Mouse (Mus musculus): ENCODE data around the gene Nphs1. TPM values are rescaled to one million over a fixed set of nuclear protein-coding genes. Genes with fewer than 3 reads are reported as not detected.
A peak's percentile ranks its signal among the peaks of the same experiment; 100 is the strongest.

Nphs1 gene
- total RNA-seq, 2 experiments from 2014 or later = 0.79 to 1.1 TPM

GRCm38 (mm10) chr7:30444154-30444970, 13.8 kb upstream of the Nphs1 start:
- no peak for TF ChIP-seq CTCF (IDR thresholded peaks at IDR 0.05)
- Histone ChIP-seq H3K27ac (peak overlapping the region; percentile 99), H3K4me3 (peak overlapping the region; percentile 87)
- peak; percentile 68 to 81 for DNase-seq (ENCODE audit: extremely low spot score in 1 of 2, low spot score in 2 of 2)
- intact Hi-C loops (cut with DNase I) = loop anchor here (2.0 to 5.0 kb wide), 2 partner anchors 88 to 103 kb away; no protein-coding TSS in a partner anchor

GRCm38 (mm10) chr7:30444971-30445751, 13.0 kb upstream of the Nphs1 start, which contains the start of gene Aplp1:
Aplp1 (minus strand) TSS chr7:30445535.
- no peak; the same call in none of the 2 replicates for TF ChIP-seq CTCF (IDR thresholded peaks at IDR 0.05)
- Histone ChIP-seq H3K27ac (peak within 1 kb of the TSS; percentile 99), H3K4me3 (peak within 1 kb of the TSS; percentile 87)
- DNase-seq (ENCODE audit: extremely low spot score in 1 of 2, low spot score in 2 of 2) = peak; percentile 89
- intact Hi-C loops (cut with DNase I) = loop anchor here (2.0 to 5.0 kb wide), 2 partner anchors 88 to 102 kb away; no protein-coding TSS in a partner anchor

- no peak for DNase-seq (ENCODE audit: extremely low spot score in 1 of 2, low spot score in 2 of 2)
- no peak for TF ChIP-seq CTCF (IDR thresholded peaks at IDR 0.05)
- intact Hi-C loops (cut with DNase I) = no loop called here
These were observed 7.9 kb upstream of the Nphs1 start for GRCm38 (mm10) chr7:30450241-30450640.

GRCm38 (mm10) chr7:30453327-30453726, 4.8 kb upstream of the Nphs1 start:
- Histone ChIP-seq H3K27ac (no peak overlapping the region), H3K4me3 (no peak overlapping the region)
- TF ChIP-seq CTCF (IDR thresholded peaks at IDR 0.05) = no peak
- peak in 1 of 2 experiments; percentile 30 for DNase-seq (ENCODE audit: extremely low spot score in 1 of 2, low spot score in 2 of 2)
- intact Hi-C loops (cut with DNase I) = no loop called here

More at GRCm38 (mm10) chr7:30450241-30450640, 7.9 kb upstream of the Nphs1 start:
- peak overlapping the region; percentile 44; the same call in 1 of the 2 replicates for H3K27ac ChIP-seq
- H3K4me3 ChIP-seq = no peak overlapping the region

- intact Hi-C loops (cut with DNase I) = no loop called here
- Histone ChIP-seq H3K27ac (no peak overlapping the region), H3K4me3 (no peak overlapping the region)
- no peak for TF ChIP-seq CTCF (IDR thresholded peaks at IDR 0.05)
- no peak for DNase-seq (ENCODE audit: extremely low spot score in 1 of 2, low spot score in 2 of 2)
These were observed 4.3 kb upstream of the Nphs1 start for GRCm38 (mm10) chr7:30453766-30454165.

GRCm38 (mm10) chr7:30454259-30454658, 3.9 kb upstream of the Nphs1 start:
- DNase-seq (ENCODE audit: extremely low spot score in 1 of 2, low spot score in 2 of 2) = no peak
- H3K4me3 ChIP-seq = no peak overlapping the region
- intact Hi-C loops (cut with DNase I) = no loop called here
- no peak for TF ChIP-seq CTCF (IDR thresholded peaks at IDR 0.05)
- no peak overlapping the region for H3K27ac ChIP-seq

- no peak overlapping the region for H3K27ac ChIP-seq
- TF ChIP-seq CTCF (IDR thresholded peaks at IDR 0.05) = no peak
- no peak for DNase-seq (ENCODE audit: extremely low spot score in 1 of 2, low spot score in 2 of 2)
- peak overlapping the region; percentile 45 for H3K4me3 ChIP-seq
- intact Hi-C loops (cut with DNase I) = no loop called here
These were observed 1.6 kb upstream of the Nphs1 start for GRCm38 (mm10) chr7:30456487-30456886.

DNA sequence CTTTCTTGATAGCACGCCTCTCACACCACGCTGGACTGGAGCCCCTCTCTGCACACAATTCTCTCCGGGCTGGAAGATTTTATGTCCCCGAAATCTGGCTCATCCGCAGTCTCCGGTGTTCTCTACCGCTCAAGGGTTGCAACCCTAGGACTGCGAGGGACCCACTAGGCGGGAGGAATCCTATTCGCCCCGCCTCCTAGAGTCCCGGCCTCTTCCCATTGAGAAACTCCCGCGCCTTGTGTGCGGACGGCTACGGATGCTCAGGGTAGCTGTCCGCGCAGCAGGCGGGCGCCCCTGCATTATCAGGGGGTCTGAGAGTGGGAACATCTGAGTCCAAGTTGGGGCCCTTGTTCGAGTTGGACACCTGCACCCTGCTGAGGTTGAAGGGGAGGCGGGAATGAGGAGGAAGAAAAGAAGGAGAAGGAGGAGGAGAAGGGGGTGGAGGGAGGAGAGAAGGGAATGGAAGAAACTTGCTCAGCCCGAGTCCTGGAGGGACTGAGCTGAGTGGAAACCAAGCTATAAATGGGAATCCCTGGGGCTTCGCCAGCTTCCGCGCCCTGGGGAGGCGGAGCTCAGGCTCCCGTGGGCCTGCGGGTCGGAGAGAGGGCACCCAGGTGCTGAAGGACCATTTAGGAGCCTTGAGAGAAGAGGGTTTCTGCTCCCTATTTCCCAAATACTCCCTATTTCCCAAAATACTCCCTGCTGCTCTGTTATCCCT, 1.0 kb upstream of the Nphs1 start:
- H3K4me3 ChIP-seq = peak overlapping the region; percentile 45
- TF ChIP-seq CTCF (IDR thresholded peaks at IDR 0.05) = no peak
- peak overlapping the region; percentile 72 for H3K27ac ChIP-seq
- DNase-seq (ENCODE audit: extremely low spot score in 1 of 2, low spot score in 2 of 2) = peak in 1 of 2 experiments; percentile 26
- intact Hi-C loops (cut with DNase I) = no loop called here

DNA sequence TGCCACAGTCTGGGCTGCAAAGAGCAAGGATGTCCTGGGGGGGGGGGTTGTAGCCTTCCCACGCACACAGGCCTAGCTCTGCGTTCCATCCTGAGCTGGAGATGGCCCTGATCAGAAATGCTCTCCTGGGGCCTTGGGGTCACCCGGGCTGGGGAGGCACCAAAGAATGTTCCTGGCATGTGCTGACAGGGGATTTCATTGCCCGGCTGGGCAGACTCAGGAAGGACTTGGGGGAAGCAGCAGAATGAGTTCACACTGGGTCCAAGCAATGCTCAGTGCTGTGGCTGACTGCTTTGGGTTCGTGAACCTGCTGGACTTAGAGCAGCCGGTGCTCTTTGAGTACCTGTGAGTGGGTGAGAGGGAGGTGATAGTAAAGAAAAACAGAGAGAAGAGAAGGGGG, 1.4 kb downstream of the Nphs1 start:
- no peak for DNase-seq (ENCODE audit: extremely low spot score in 1 of 2, low spot score in 2 of 2)

GRCm38 (mm10) chr7:30463568-30463967, 5.5 kb downstream of the Nphs1 start:
- TF ChIP-seq CTCF (IDR thresholded peaks at IDR 0.05) = no peak
- no peak overlapping the region for H3K27ac ChIP-seq
- no peak overlapping the region for H3K4me3 ChIP-seq
- intact Hi-C loops (cut with DNase I) = no loop called here
- no peak for DNase-seq (ENCODE audit: extremely low spot score in 1 of 2, low spot score in 2 of 2)

More for the DNA sequence above, 1.4 kb downstream of the Nphs1 start:
- intact Hi-C loops (cut with DNase I) = no loop called here
- no peak overlapping the region for H3K4me3 ChIP-seq
- H3K27ac ChIP-seq = no peak overlapping the region
- TF ChIP-seq CTCF (IDR thresholded peaks at IDR 0.05) = no peak

DNA sequence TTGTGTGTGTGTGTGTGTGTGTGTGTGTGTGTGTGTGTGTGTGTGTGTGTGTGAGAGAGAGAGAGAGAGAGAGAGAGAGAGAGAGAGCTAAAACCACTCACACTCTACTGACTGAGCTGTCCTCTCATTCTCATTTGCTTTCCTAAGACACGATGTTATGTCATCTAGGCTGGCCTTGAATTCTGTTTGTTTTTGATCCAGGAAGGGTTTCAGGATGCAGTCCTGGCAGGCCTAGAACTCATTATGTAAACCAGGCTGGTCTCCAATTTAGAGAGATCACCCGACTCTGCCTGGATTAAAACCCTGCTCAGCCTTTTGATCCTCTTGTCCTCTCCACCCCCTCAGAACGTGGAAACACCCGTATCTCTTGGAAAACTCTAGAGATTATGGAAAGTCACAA, 5.9 kb downstream of the Nphs1 start:
- Histone ChIP-seq H3K4me3 (no peak overlapping the region), H3K27ac (no peak overlapping the region)
- TF ChIP-seq CTCF (IDR thresholded peaks at IDR 0.05) = no peak
- intact Hi-C loops (cut with DNase I) = no loop called here
- DNase-seq (ENCODE audit: extremely low spot score in 1 of 2, low spot score in 2 of 2) = no peak

Data from left cerebral cortex, adult 2 months (tissue).